Mouse (Mus musculus): ENCODE data around the gene Itprip. TPM values are rescaled to one million over a fixed set of nuclear protein-coding genes. Genes with fewer than 3 reads are reported as not detected.

Gene Itprip
- polyA plus RNA-seq, 2 experiments = 14.4 to 17.1 TPM

DNA sequence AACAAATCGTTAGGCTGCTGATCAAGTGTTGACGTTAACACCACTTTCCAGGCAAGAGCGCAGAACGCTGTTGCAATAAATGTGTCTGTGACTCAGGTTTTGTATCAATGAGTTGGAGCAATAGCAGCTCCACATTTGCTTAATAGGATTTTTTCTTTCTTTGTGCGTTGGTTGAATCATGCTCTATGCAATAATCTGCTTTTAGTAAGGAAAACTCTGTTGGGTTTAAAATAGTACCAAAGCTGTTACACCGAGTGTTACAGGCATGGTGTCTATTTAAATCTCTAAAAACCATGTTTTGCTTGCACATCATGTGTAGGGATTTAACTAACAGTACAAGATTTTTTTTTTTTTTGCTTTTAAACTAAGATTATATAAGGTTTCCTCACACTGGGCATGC, 20.3 kb upstream of the Itprip start:
- Histone ChIP-seq H3K9me3 (ENCODE audit: control insufficient read depth, low read length) (no peaks in the 10 kb centered on the region), H3K4me3 (replicated peaks; ENCODE audit: low read length) (no peak overlapping the region), H3K27ac (replicated peaks; ENCODE audit: low read depth, low read length) (no peak overlapping the region), H3K36me3 (ENCODE audit: control insufficient read depth, insufficient read depth, low read length) (no peaks in the 10 kb centered on the region), H3K9ac (ENCODE audit: low read depth, low read length, severe bottlenecking) (no peak overlapping the region), H3K4me1 (ENCODE audit: control insufficient read depth, insufficient read depth, low read length) (no peaks in the 10 kb centered on the region), H3K4me2 (replicated peaks; ENCODE audit: low read depth, low read length, severe bottlenecking) (no peak overlapping the region), H3K27me3 (ENCODE audit: control insufficient read depth, insufficient read depth, low read length) (no peaks in the 10 kb centered on the region)
- WGBS = 62% methylated on average over 6 of the region's 6 CpGs
- no peak for ATAC-seq (ENCODE audit: low FRiP score, low read depth)
- DNase-seq (ENCODE audit: low spot score) = no peak
- no peak for TF ChIP-seq POLR2A (IDR thresholded peaks at IDR 0.05; ENCODE audit: borderline replicate concordance, extremely low read depth, insufficient read depth, insufficient read length)

DNA sequence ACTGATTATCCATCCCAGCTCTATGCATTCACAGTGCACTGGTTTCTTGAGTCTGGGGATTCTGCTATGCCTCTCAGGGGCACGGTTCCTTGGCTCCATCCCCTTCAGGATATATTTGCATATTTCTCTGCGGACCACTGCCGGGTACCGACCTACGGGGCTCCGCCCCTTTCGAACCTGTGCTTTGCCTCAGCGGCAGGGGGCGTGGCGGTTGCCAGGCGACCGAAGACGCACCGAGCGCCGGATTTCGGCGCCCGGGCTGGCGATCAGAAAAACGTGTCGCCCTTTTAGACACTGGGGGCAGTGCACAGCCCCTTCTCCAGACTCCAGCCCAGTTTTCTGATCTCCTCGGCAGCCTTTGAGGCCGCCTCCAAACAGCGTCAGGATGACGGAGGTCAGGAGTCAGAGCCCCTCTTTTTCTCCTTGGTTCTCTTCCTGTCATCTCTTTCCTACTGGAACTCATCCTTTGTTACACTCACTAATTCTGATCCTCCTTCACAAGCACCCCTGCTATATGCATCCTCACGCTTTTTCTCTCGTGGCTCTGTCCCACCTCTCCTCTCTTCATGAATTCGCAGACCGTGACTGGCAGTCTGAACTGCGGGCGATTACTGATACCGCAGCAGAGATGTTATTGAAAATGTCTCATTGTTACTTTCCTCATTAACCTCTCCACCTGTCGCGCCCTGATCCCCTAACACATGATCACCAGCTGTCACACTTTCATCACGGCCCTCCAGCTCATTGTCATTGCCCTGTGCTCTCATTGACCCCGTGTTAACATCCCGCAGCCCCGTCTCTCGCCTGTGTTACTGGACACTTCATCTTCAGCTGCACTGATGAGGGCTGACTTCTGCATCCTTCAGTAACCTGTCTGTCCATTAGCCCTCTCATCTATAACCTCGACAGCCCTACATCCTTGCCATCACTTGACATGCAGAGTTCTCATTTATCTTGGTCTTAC, 18.6 kb upstream of the Itprip start, which contains the start of gene Cfap58:
Cfap58 (plus strand) TSS at position 233 of the 964 bp plus-strand sequence.
- Histone ChIP-seq H3K4me1 (ENCODE audit: control insufficient read depth, insufficient read depth, low read length) (no peaks in the 10 kb centered on the region), H3K9ac (ENCODE audit: low read depth, low read length, severe bottlenecking) (0 out of 2 replicates have a peak within 1 kb of the TSS, but pooled peaks have one; percentile 25), H3K4me3 (replicated peaks; ENCODE audit: low read length) (peak within 1 kb of the TSS; percentile 38), H3K27me3 (ENCODE audit: control insufficient read depth, insufficient read depth, low read length) (no peaks in the 10 kb centered on the region), H3K9me3 (ENCODE audit: control insufficient read depth, low read length) (no peaks in the 10 kb centered on the region), H3K36me3 (ENCODE audit: control insufficient read depth, insufficient read depth, low read length) (no peaks in the 10 kb centered on the region), H3K27ac (replicated peaks; ENCODE audit: low read depth, low read length) (no peak within 1 kb of the TSS), H3K4me2 (replicated peaks; ENCODE audit: low read depth, low read length, severe bottlenecking) (peak within 1 kb of the TSS; percentile 72)
- ATAC-seq (ENCODE audit: low FRiP score, low read depth) (peak; percentile 86), DNase-seq (ENCODE audit: low spot score) (peak; percentile 51)
- 8% methylated on average over 41 of the region's 41 CpGs for WGBS
- no peak for TF ChIP-seq POLR2A (IDR thresholded peaks at IDR 0.05; ENCODE audit: borderline replicate concordance, extremely low read depth, insufficient read depth, insufficient read length)

DNA sequence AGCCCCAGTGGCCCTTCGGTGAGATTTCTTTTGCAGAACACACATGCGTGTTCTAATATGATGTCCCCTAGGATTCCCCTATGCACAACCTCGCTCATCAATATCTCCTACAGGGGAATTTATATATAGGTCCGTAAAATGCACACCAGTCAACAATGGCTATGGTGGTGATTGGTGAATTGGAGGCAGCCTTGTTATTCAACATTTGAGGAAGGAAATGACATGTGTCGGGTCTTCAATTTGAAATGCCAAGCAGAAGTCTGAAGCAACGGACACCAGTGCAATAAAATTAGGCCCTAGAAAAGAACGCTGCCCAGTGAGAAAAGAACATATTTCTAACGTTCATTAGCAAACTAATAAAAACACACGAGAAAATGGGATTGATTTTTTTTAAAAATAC, 17.8 kb upstream of the Itprip start:
- no peak for ATAC-seq (ENCODE audit: low FRiP score, low read depth)
- WGBS = 61% methylated on average over 9 of the region's 9 CpGs
- peak overlapping the region; percentile 38 for H3K4me3 ChIP-seq (replicated peaks; ENCODE audit: low read length)

DNA sequence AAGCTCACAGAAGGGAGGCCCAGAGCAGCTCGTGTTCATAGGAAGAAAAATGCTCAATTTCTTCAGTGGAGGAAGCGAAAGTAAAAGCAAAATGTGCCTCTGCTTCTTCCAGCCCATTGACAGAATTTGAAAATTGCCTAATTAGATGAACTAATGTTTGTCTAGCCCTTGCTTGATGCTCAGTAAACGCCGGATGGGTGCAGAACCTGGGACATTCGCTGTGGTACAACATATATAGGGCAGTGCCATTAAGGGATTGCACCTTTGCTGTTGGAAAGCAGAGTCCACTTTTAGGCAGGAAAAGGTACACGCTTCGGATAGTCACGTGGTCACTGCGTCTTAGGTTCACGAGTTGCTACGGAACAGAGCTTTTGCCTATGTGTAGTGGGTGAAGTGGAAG, 17.4 kb upstream of the Itprip start:
- Histone ChIP-seq H3K36me3 (ENCODE audit: control insufficient read depth, insufficient read depth, low read length) (no peaks in the 10 kb centered on the region), H3K9me3 (ENCODE audit: control insufficient read depth, low read length) (no peaks in the 10 kb centered on the region), H3K27ac (replicated peaks; ENCODE audit: low read depth, low read length) (no peak overlapping the region), H3K9ac (ENCODE audit: low read depth, low read length, severe bottlenecking) (no peak overlapping the region), H3K4me3 (replicated peaks; ENCODE audit: low read length) (no peak overlapping the region), H3K4me2 (replicated peaks; ENCODE audit: low read depth, low read length, severe bottlenecking) (no peak overlapping the region), H3K4me1 (ENCODE audit: control insufficient read depth, insufficient read depth, low read length) (no peaks in the 10 kb centered on the region), H3K27me3 (ENCODE audit: control insufficient read depth, insufficient read depth, low read length) (no peaks in the 10 kb centered on the region)
- ATAC-seq (ENCODE audit: low FRiP score, low read depth) = no peak
- no peak for DNase-seq (ENCODE audit: low spot score)
- 90% methylated on average over 11 of the region's 11 CpGs for WGBS
- no peak for TF ChIP-seq POLR2A (IDR thresholded peaks at IDR 0.05; ENCODE audit: borderline replicate concordance, extremely low read depth, insufficient read depth, insufficient read length)

More for the DNA sequence above, 17.8 kb upstream of the Itprip start:
- no peaks in the 10 kb centered on the region for H3K27me3 ChIP-seq (ENCODE audit: control insufficient read depth, insufficient read depth, low read length)
- no peaks in the 10 kb centered on the region for H3K9me3 ChIP-seq (ENCODE audit: control insufficient read depth, low read length)
- H3K27ac ChIP-seq (replicated peaks; ENCODE audit: low read depth, low read length) = no peak overlapping the region
- no peaks in the 10 kb centered on the region for H3K36me3 ChIP-seq (ENCODE audit: control insufficient read depth, insufficient read depth, low read length)
- DNase-seq (ENCODE audit: low spot score) = no peak
- no peak overlapping the region for H3K9ac ChIP-seq (ENCODE audit: low read depth, low read length, severe bottlenecking)
- H3K4me2 ChIP-seq (replicated peaks; ENCODE audit: low read depth, low read length, severe bottlenecking) = peak overlapping the region; percentile 72
- no peaks in the 10 kb centered on the region for H3K4me1 ChIP-seq (ENCODE audit: control insufficient read depth, insufficient read depth, low read length)
- no peak for TF ChIP-seq POLR2A (IDR thresholded peaks at IDR 0.05; ENCODE audit: borderline replicate concordance, extremely low read depth, insufficient read depth, insufficient read length)

GRCm38 (mm10) chr19:47935530-47935929, 16.4 kb upstream of the Itprip start:
- no peaks in the 10 kb centered on the region for H3K9me3 ChIP-seq (ENCODE audit: control insufficient read depth, low read length)
- H3K4me1 ChIP-seq (ENCODE audit: control insufficient read depth, insufficient read depth, low read length) = no peaks in the 10 kb centered on the region
- no peaks in the 10 kb centered on the region for H3K36me3 ChIP-seq (ENCODE audit: control insufficient read depth, insufficient read depth, low read length)
- 82% methylated on average over 6 of the region's 6 CpGs for WGBS
- no peak overlapping the region for H3K4me2 ChIP-seq (replicated peaks; ENCODE audit: low read depth, low read length, severe bottlenecking)
- no peak overlapping the region for H3K27ac ChIP-seq (replicated peaks; ENCODE audit: low read depth, low read length)
- TF ChIP-seq POLR2A (IDR thresholded peaks at IDR 0.05; ENCODE audit: borderline replicate concordance, extremely low read depth, insufficient read depth, insufficient read length) = no peak
- H3K9ac ChIP-seq (ENCODE audit: low read depth, low read length, severe bottlenecking) = no peak overlapping the region
- DNase-seq (ENCODE audit: low spot score) (no peak), ATAC-seq (ENCODE audit: low FRiP score, low read depth) (no peak)
- no peaks in the 10 kb centered on the region for H3K27me3 ChIP-seq (ENCODE audit: control insufficient read depth, insufficient read depth, low read length)
- H3K4me3 ChIP-seq (replicated peaks; ENCODE audit: low read length) = no peak overlapping the region

Data from limb, embryonic 14.5 days (tissue).